Mouse (Mus musculus) gastrocnemius, adult 8-10 months (tissue): ENCODE data around the gene Unk. TPM values are rescaled to one million over a fixed set of nuclear protein-coding genes. Genes with fewer than 3 reads are reported as not detected.

Experiments
- DNase-seq, 2 experiments: peaks; one replicate each; pipeline ENCODE4 v3.0.0; 2022; ENCODE audit warnings: low spot score in 2 of 2
- total RNA-seq, 4 experiments: library from RNA; stranded (reverse); gene quantifications; 2 replicates each; pipeline ENCODE4 v1.2.4; 2022

Gene Unk
- total RNA-seq, 4 experiments from 2014 or later: 4.3 to 6.8 (median 5.3) TPM

- DNase-seq: no peak
Observed at GRCm38 (mm10) chr11:116061641-116062415, 31.7 kb downstream of the Unk start.

GRCm38 (mm10) chr11:116062521-116062920 lies 32.4 kb downstream of the Unk start:
- no peak for DNase-seq

GRCm38 (mm10) chr11:116063562-116063961 lies 33.4 kb downstream of the Unk start:
- no peak for DNase-seq

- DNase-seq: no peak
Observed at GRCm38 (mm10) chr11:116064187-116064867, 34.2 kb downstream of the Unk start.

GRCm38 (mm10) chr11:116065345-116065744 lies 35.2 kb downstream of the Unk start:
- no peak for DNase-seq

GRCm38 (mm10) chr11:116071510-116071909 lies 41.4 kb downstream of the Unk start:
- DNase-seq: no peak

- DNase-seq: no peak
Observed at GRCm38 (mm10) chr11:116072608-116073007, 42.5 kb downstream of the Unk start.

GRCm38 (mm10) chr11:116074436-116074991 lies 44.4 kb downstream of the Unk start:
- DNase-seq: no peak

GRCm38 (mm10) chr11:116075539-116076265 lies 45.6 kb downstream of the Unk start:
- DNase-seq: no peak

GRCm38 (mm10) chr11:116076266-116076540 lies 46.1 kb downstream of the Unk start:
- no peak for DNase-seq

- DNase-seq: no peak
Observed at GRCm38 (mm10) chr11:116076836-116077235, 46.7 kb downstream of the Unk start.

- DNase-seq: no peak
Observed at GRCm38 (mm10) chr11:116077446-116078204, 47.5 kb downstream of the Unk start, which contains the start of gene Unc13d. Unc13d (minus strand) TSS chr11:116077961.

- no peak for DNase-seq
Observed at GRCm38 (mm10) chr11:116078221-116078620, 48.1 kb downstream of the Unk start.

GRCm38 (mm10) chr11:116078676-116079320 lies 48.7 kb downstream of the Unk start:
- no peak for DNase-seq

- no peak for DNase-seq
Observed at GRCm38 (mm10) chr11:116079511-116079910, 49.4 kb downstream of the Unk start.

GRCm38 (mm10) chr11:116081081-116081480 lies 51.0 kb downstream of the Unk start:
- DNase-seq: peak in 1 of 2 experiments; percentile 34

GRCm38 (mm10) chr11:116083096-116083672 lies 53.1 kb downstream of the Unk start:
- no peak for DNase-seq

GRCm38 (mm10) chr11:116084166-116084565 lies 54.0 kb downstream of the Unk start:
- DNase-seq: no peak

GRCm38 (mm10) chr11:116086258-116087193 lies 56.4 kb downstream of the Unk start, which contains the start of gene Wbp2:
Wbp2 (minus strand) TSS chr11:116086995.
- DNase-seq: peak; percentile 96 to 97
